Mouse (Mus musculus) megakaryocyte, embryonic 14.5 days (primary cell): Measurements from ENCODE around the gene Lrrc47.

Source experiments
- FLI1 ChIP-seq: IDR thresholded peaks from 2 replicates; pipeline ENCODE4 v1.6.1; 2012; ENCODE audit warnings: low read length, inconsistent platforms, mixed read lengths
- GATA1 ChIP-seq: IDR thresholded peaks from 3 replicates; pipeline ENCODE4 v1.6.1; 2012; ENCODE audit warnings: mixed read lengths, low read length, inconsistent platforms, borderline replicate concordance

DNA sequence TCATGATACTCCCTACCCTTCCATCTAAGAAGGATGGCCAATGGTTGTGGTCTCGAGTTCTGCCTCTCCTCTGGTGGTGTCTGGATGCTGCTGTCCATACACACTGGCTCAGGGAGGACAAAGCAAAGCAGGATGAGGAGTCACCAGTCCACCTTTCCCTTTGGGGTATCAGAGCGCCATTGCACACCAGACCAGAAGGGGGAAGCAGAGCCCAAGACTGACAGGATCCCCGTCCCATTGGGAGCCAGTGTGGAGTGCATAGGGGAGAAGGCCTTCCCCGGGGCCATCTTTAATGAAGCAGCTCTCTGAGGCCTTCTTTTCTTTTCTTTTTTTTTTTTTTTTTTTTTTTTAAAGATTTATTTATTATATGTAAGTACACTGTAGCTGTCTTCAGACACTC, 41.5 kb downstream of the Lrrc47 start:
- TF ChIP-seq GATA1 (no peak), FLI1 (no peak)
